Mouse (Mus musculus) kidney, postnatal 0 days (tissue): ENCODE measurements around the gene H2-Q7. TPM values are rescaled to one million over a fixed set of nuclear protein-coding genes. Genes with fewer than 3 reads are reported as not detected.
A peak's percentile ranks its signal among the peaks of the same experiment; 100 is the strongest.

Source experiments
- ATAC-seq: fragments of 200-750 bp; cut with Nextera tagmentation; replicated peaks from 2 replicates; pipeline ENCODE4 v1.8.0; 2017; ENCODE audit warnings: low read depth, moderate number of reproducible peaks, moderate TSS enrichment, moderate library complexity; ENCODE audit not compliant: low FRiP score
- DNase-seq: peaks from one replicate; pipeline ENCODE4 v3.0.0-alpha.2; 2016; ENCODE audit warnings: low spot score
- H3K27ac ChIP-seq: fragments of 300-500 bp; sonication (generic); 2 replicates; pipeline ENCODE4 v1.5.1; 2014; ENCODE audit warnings: mild to moderate bottlenecking
- H3K27me3 ChIP-seq: fragments of 300-500 bp; sonication (generic); 2 replicates; pipeline ENCODE4 v1.6.1; 2014; ENCODE audit warnings: low read length, mixed read lengths; ENCODE audit not compliant: insufficient read depth
- H3K36me3 ChIP-seq: fragments of 300-500 bp; sonication (generic); 2 replicates; pipeline ENCODE4 v1.6.1; 2014; ENCODE audit warnings: low read length, mixed read lengths; ENCODE audit not compliant: insufficient read depth
- H3K4me1 ChIP-seq: fragments of 300-500 bp; sonication (generic); replicated peaks from 2 replicates; pipeline ENCODE4 v1.6.1; 2014; ENCODE audit warnings: antibody characterized with exemption, low read length, mixed read lengths; ENCODE audit not compliant: insufficient read depth
- H3K4me2 ChIP-seq: fragments of 300-500 bp; sonication (generic); 2 replicates; pipeline ENCODE4 v1.6.1; 2014; ENCODE audit warnings: mild to moderate bottlenecking, low read length, moderate library complexity, mixed read lengths
- H3K4me3 ChIP-seq: fragments of 300-500 bp; sonication (generic); replicated peaks from 2 replicates; pipeline ENCODE4 v1.5.1; 2014; ENCODE audit warnings: low read depth, low read length
- H3K9ac ChIP-seq: fragments of 300-500 bp; sonication (generic); 2 replicates; pipeline ENCODE4 v1.6.1; 2014; ENCODE audit warnings: low read depth, low read length
- H3K9me3 ChIP-seq: fragments of 300-500 bp; sonication (generic); replicated peaks from 2 replicates; pipeline ENCODE4 v1.6.1; 2016; ENCODE audit warnings: low read length, inconsistent platforms, mixed read lengths
- CTCF ChIP-seq: IDR thresholded peaks from 2 replicates; pipeline ENCODE4 v1.5.1; 2016; ENCODE audit warnings: antibody characterized with exemption, low read depth, mild to moderate bottlenecking, moderate library complexity
- WGBS: fragments of 180-500 bp; shearing (Covaris S2); extraction: QIAGEN DNeasy Blood & Tissue Kit; methylation state at CpG from one replicate; pipeline ENCODE4 v1.1.7; 2014; 5-methylcytosine and 5-hydroxymethylcytosine counted together
- polyA plus RNA-seq: library from polyadenylated mRNA; unstranded; fragments of >200 nt; fragmentation: Nextera tagmentation; extraction: Ambion mirVana; gene quantifications from 2 replicates; pipeline ENCODE4 v1.2.1, GENCODE M21; 2015

H2-Q7 gene
- polyA plus RNA-seq, 1 experiment from 2014 or later: 15.6 TPM

DNA sequence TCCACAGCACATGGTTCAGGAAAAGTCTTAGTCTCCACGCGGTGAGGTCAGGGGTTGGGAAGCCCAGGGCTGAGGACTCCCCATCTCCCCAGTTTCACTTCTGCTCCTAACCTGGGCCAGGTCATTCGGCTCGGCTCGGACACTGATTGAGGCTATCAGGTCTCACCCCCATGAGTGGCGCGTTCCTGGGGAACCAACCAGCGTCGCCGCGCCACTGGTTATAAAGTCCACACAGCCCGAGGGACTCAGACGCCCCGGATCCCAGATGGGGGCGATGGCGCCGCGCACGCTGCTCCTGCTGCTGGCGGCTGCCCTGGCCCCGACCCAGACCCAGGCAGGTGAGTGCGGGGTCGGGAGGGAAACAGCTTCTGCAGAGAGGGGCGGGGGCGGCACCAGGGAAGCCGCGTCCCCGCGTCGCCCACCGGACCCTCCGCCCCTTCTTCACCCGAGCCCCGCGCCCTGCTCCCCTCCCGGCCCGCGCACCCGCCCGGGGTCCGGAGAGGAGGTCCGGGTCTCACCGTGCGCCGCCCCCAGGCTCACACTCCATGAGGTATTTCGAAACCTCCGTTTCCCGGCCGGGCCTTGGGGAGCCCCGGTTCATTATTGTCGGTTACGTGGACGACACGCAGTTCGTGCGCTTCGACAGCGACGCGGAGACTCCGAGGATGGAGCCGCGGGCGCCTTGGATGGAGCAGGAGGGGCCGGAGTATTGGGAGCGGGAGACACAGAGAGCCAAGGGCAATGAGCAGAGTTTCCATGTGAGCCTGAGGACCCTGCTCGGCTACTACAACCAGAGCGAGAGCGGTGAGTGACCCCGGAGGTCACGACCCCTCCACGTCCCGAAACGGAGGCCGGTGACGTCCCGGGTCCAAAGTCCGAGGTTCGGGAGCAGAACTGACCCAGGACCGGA is 31.1 kb downstream of the H2-Q7 start, which contains the start of gene H2-Q10:
Gene H2-Q10, plus strand, starts transcription at position 248 of the 910 bp plus-strand sequence.
- Histone ChIP-seq H3K4me3 (peak within 1 kb of the TSS; percentile 45), H3K36me3 (no peaks in the 10 kb centered on the region), H3K27ac (no peak within 1 kb of the TSS), H3K4me1 (0 out of 2 replicates have a peak, but pooled peaks cover 8% of the 10 kb centered on the region), H3K9me3 (no peaks in the 10 kb centered on the region), H3K9ac (peak within 1 kb of the TSS; percentile 42; the same call in 1 of the 2 replicates), H3K27me3 (peaks cover 20% of the 10 kb centered on the region), H3K4me2 (peak within 1 kb of the TSS; percentile 92)
- WGBS: under 1% methylated on average over 78 of the region's 80 CpGs
- ATAC-seq (peak; percentile 40; the same call in 1 of the 2 replicates), DNase-seq (peak; percentile 10)
- TF ChIP-seq CTCF: no peak

DNA sequence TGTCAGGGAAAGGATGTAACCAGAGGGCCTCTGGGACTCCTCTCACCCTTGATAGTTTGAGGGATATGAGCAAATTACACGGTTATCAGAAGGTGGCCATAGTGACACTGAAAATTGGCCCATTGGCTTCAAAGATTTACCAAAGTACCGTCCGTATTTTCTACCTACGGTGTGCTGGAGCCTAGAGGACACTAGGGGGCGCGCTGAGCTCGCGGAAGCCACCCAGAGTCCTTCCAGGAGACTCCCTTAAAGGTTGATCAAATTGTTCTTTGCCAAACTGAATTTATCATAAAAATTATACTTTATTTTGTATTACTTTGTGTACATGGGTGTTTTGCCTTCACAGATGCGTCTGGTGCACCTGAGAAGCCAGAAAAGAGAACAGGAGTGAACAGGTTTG is 45.1 kb downstream of the H2-Q7 start:
- DNase-seq: peak; percentile 78
- Histone ChIP-seq H3K36me3 (no peaks in the 10 kb centered on the region), H3K9ac (no peak overlapping the region), H3K9me3 (no peaks in the 10 kb centered on the region), H3K4me1 (no peaks in the 10 kb centered on the region), H3K4me2 (no peak overlapping the region), H3K27ac (no peak overlapping the region), H3K4me3 (no peak overlapping the region), H3K27me3 (no peaks in the 10 kb centered on the region)
- WGBS: under 1% methylated on average over 9 of the region's 9 CpGs
- TF ChIP-seq CTCF: peak; percentile 92
- ATAC-seq: no peak

DNA sequence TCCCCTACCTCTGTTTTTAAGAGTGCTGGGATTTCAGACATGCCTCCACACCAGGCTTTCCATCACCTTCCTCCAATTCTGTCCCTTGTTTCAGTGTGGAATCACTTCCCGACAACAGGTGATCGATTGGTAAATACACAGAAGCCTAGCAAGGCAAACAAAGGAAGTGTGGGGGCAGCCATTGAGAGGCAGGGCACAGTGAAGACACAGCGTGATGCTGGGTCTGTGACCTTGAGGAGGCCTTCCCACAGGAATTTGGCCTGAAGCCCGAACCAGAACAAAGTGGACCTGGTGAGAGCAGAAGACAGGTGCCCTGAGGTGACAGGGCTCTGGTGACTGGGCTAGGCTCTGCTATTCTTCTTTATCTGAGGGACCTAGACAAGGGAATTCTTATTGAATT is 46.7 kb downstream of the H2-Q7 start:
- TF ChIP-seq CTCF: no peak
- WGBS: 38% methylated on average over 4 of the region's 4 CpGs
- no peaks in the 10 kb centered on the region for H3K4me1 ChIP-seq
- no peak overlapping the region for H3K27ac ChIP-seq
- H3K9me3 ChIP-seq: no peaks in the 10 kb centered on the region
- no peak for ATAC-seq
- H3K36me3 ChIP-seq: no peaks in the 10 kb centered on the region
- DNase-seq: no peak
- no peak overlapping the region for H3K4me3 ChIP-seq
- no peaks in the 10 kb centered on the region for H3K27me3 ChIP-seq
- no peak overlapping the region for H3K9ac ChIP-seq
- no peak overlapping the region for H3K4me2 ChIP-seq

DNA sequence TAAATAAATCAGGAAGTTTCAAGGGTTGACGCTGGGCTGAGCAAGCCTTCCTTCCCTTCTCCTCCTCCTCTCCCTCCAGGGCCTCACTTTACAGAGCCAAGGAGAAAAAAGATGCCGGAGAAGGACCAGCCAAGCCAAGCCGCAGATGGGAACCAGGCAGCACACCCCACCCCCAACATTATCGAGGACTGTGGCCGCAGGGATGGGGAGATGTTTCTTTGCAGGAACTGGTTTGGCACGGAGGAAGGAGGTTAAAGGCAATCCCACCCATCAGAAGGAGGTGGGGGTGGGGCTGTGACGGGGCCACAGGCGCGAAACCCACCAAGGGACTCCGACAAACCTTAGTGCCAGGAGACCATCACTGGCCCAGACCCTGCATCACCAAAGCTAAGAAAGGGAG is 47.8 kb downstream of the H2-Q7 start:
- DNase-seq: no peak
- Histone ChIP-seq H3K4me2 (no peak overlapping the region), H3K27me3 (no peaks in the 10 kb centered on the region), H3K27ac (no peak overlapping the region), H3K9me3 (no peaks in the 10 kb centered on the region), H3K4me3 (no peak overlapping the region), H3K36me3 (no peaks in the 10 kb centered on the region), H3K4me1 (no peaks in the 10 kb centered on the region), H3K9ac (no peak overlapping the region)
- TF ChIP-seq CTCF: no peak
- no peak for ATAC-seq
- 60% methylated on average over 10 of the region's 10 CpGs for WGBS

DNA sequence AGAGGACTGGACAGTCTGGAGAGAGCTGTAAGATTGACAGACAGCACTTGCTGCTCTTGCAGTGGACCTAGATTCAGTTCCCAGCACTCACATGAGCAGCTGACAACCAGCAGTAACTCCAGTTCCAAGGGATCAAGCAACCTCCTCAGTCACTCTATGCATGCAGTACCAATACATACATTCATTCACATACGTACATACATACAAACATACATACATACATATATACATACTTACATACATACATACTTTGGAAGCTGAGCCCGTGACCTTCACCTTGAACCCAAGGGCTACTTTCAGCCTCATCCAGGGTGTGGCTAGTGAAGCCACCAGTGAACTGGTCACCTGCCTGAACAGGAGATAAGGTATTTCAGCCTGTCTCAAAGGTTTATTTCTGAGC is 49.1 kb downstream of the H2-Q7 start:
- 98% methylated on average over 2 of the region's 2 CpGs for WGBS
- H3K9me3 ChIP-seq: no peaks in the 10 kb centered on the region
- H3K4me1 ChIP-seq: no peaks in the 10 kb centered on the region
- no peak overlapping the region for H3K9ac ChIP-seq
- no peak overlapping the region for H3K27ac ChIP-seq
- H3K27me3 ChIP-seq: no peaks in the 10 kb centered on the region
- no peaks in the 10 kb centered on the region for H3K36me3 ChIP-seq
- no peak for TF ChIP-seq CTCF
- ATAC-seq (no peak), DNase-seq (no peak)
- H3K4me3 ChIP-seq: no peak overlapping the region
- H3K4me2 ChIP-seq: no peak overlapping the region

DNA sequence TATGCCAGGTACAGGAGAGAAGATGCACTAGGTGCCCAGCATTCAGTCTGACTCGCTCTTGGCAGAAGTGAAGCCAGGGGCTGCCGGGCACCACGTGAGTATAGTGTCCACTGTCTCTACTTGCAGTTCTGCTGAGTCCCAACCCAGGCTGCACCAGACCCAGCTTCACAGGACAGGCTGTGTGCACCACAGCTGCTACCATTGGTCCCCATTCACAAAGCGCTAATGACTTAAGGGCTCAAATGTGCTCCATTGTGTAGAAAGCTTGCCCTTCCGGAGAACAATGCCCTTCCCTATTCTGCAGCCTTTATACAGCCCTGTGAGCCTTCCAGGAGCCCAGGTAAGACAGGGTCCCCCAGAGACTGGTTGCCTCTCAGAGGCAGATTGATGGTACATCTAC is 51.4 kb downstream of the H2-Q7 start:
- Histone ChIP-seq H3K9me3 (no peaks in the 10 kb centered on the region), H3K27ac (no peak overlapping the region), H3K9ac (no peak overlapping the region), H3K4me3 (no peak overlapping the region), H3K4me1 (no peaks in the 10 kb centered on the region), H3K27me3 (no peaks in the 10 kb centered on the region), H3K36me3 (no peaks in the 10 kb centered on the region), H3K4me2 (no peak overlapping the region)
- DNase-seq (no peak), ATAC-seq (no peak)
- no peak for TF ChIP-seq CTCF
- WGBS: 63% methylated on average over 5 of the region's 5 CpGs

Other genes starting within 250 kb of the H2-Q7 start
- gene Ltb, start 244.7 kb upstream of the H2-Q7 start, polyA plus RNA-seq: 0.98 and 1.0 TPM in 2 replicates
- 0.19 and 0.25 TPM in 2 replicates for gene Tnf, start 237.1 kb upstream of the H2-Q7 start, polyA plus RNA-seq
- gene Lta, start 233.8 kb upstream of the H2-Q7 start, polyA plus RNA-seq: 0.15 TPM in 1 of 2 replicates, not detected in the other
- gene Gm16181, start 218.3 kb upstream of the H2-Q7 start, polyA plus RNA-seq: 0.25 and 0.29 TPM in 2 replicates
- 6.6 and 6.7 TPM in 2 replicates for gene Atp6v1g2, start 205.5 kb upstream of the H2-Q7 start, polyA plus RNA-seq
- gene Nfkbil1, start 203.4 kb upstream of the H2-Q7 start, polyA plus RNA-seq: 11.7 and 14.5 TPM in 2 replicates
- gene Ddx39b, start 197.4 kb upstream of the H2-Q7 start, polyA plus RNA-seq: 303 and 329 TPM in 2 replicates
- gene H2-D1, start 176.4 kb upstream of the H2-Q7 start, polyA plus RNA-seq: 111 and 125 TPM in 2 replicates
- not detected in 2 replicates for gene H2-Q1, start 118.8 kb upstream of the H2-Q7 start, polyA plus RNA-seq
- 4.6 and 6.1 TPM in 2 replicates for gene H2-Q2, start 96.9 kb upstream of the H2-Q7 start, polyA plus RNA-seq
- gene H2-Q4, start 59.5 kb upstream of the H2-Q7 start, polyA plus RNA-seq: 6.1 and 6.8 TPM in 2 replicates
- gene H2-Q6, start 14.3 kb upstream of the H2-Q7 start, polyA plus RNA-seq: 7.0 and 7.2 TPM in 2 replicates
- gene H2-Q10, start 30.9 kb downstream of the H2-Q7 start, polyA plus RNA-seq: 1.1 and 1.4 TPM in 2 replicates
- not detected in 2 replicates for gene Pou5f1, start 66.9 kb downstream of the H2-Q7 start, polyA plus RNA-seq
- 35.5 and 44.5 TPM in 2 replicates for gene Tcf19, start 77.7 kb downstream of the H2-Q7 start, polyA plus RNA-seq
- gene Cchcr1, start 77.9 kb downstream of the H2-Q7 start, polyA plus RNA-seq: 8.2 and 9.1 TPM in 2 replicates
- gene Psors1c2, start 94.0 kb downstream of the H2-Q7 start, polyA plus RNA-seq: 0.14 and 0.17 TPM in 2 replicates
- gene Cdsn, start 113.0 kb downstream of the H2-Q7 start, polyA plus RNA-seq: 0.13 and 0.18 TPM in 2 replicates
- gene 2300002M23Rik, start 128.3 kb downstream of the H2-Q7 start, polyA plus RNA-seq: not detected in 2 replicates
- 4.2 and 5.0 TPM in 2 replicates for gene Sfta2, start 162.4 kb downstream of the H2-Q7 start, polyA plus RNA-seq
- gene Gm9573, start 187.5 kb downstream of the H2-Q7 start, polyA plus RNA-seq: not detected in 2 replicates
- gene Mucl3, start 204.5 kb downstream of the H2-Q7 start, polyA plus RNA-seq: 0.11 and 0.13 TPM in 2 replicates
- gene Vars2, start 228.4 kb downstream of the H2-Q7 start, polyA plus RNA-seq: 12.7 and 13.5 TPM in 2 replicates
- gene Gtf2h4, start 234.6 kb downstream of the H2-Q7 start, polyA plus RNA-seq: 35.6 and 36.5 TPM in 2 replicates